Mouse (Mus musculus) olfactory bulb, adult 2 months (tissue): Measurements from ENCODE around the gene Fktn.

Source experiments
- CTCF ChIP-seq: fragments of 200-500 bp; IDR thresholded peaks from 2 replicates; pipeline ENCODE4 v1.5.1; 2012; ENCODE audit warnings: low read depth, mild to moderate bottlenecking, low read length, moderate library complexity; ENCODE audit not compliant: insufficient read depth
- POLR2A ChIP-seq: fragments of 200-500 bp; IDR thresholded peaks from 2 replicates; pipeline ENCODE4 v1.6.1; 2012; ENCODE audit warnings: mild to moderate bottlenecking, low read depth, low read length, moderate library complexity; ENCODE audit not compliant: insufficient read depth

- 0 out of 2 replicates have a peak, but pooled peaks have one; percentile 13 for TF ChIP-seq CTCF
- TF ChIP-seq POLR2A, result peak; percentile 73; the same call in 1 of the 2 replicates
Measured at GRCm38 (mm10) chr4:53825821-53826605, 112.2 kb downstream of the Fktn start, which contains the start of gene Tmem38b.
